Comparison of ENCODE assay signal across 11 mouse cellular contexts in the genomic region with DNA sequence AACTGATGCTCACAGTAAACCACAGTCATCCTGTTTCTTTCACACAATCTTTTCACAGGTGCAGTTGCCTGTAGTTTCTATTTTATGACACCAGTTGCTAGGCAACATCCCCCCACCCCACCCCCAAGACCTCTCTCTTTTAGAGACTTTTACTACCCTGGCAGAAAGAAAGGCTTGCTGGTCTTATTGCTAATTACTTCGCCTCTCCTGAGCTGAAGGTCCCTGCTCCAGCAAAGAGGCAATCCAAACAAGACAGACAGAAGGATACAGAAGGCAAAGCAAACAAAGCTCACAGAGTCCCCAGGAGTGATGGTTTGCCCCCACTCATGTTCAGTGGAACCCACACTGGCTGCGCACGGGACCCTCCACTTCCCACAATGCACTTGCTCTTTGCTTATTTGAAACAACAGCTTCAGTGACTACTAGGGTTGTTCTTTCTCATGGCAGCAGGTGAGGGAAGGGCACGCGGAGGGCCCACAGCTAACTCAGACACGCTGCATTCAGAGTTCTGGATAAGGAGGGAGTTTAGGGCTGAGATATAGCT.
DNase-seq lines count a peak whose midpoint lies in the region; ATAC-seq lines count a peak whose summit lies in the region.
"Had no signal": no experiment of that assay in that cellular context is flagged by ENCODE, and none has a peak within 500 bp of the region (broad histone marks: within the 10 kb centered on the region; RNA-seq: fewer than 3 reads in every experiment).

No protein-coding gene starts in this region.

- no peaks in the 10 kb centered on the region for H3K9me3 ChIP-seq in forebrain, embryonic 10.5 days
- H3K9me3 ChIP-seq in forebrain, embryonic 15.5 days, result no peaks in the 10 kb centered on the region
- no peaks in the 10 kb centered on the region for H3K9me3 ChIP-seq in neural tube, embryonic 11.5 days (ENCODE audit: control insufficient read depth, low read length)
- H3K9me3 ChIP-seq: liver, embryonic 15.5 days had no signal

- ATAC-seq in forebrain, embryonic 15.5 days (replicated peaks), result no peak
- no peak for ATAC-seq in neural tube, embryonic 11.5 days (ENCODE audit: insufficient read depth, low FRiP score, low TSS enrichment)
- ATAC-seq in megakaryocyte, adult 5-6 weeks (ENCODE audit: poor library complexity, severe bottlenecking), result peak; percentile 25; the same call in 1 of the 2 replicates

- no peaks in the 10 kb centered on the region for H3K27me3 ChIP-seq in forebrain, embryonic 10.5 days (ENCODE audit: poor library complexity, severe bottlenecking)
- no peaks in the 10 kb centered on the region for H3K27me3 ChIP-seq in forebrain, embryonic 15.5 days
- no peaks in the 10 kb centered on the region for H3K27me3 ChIP-seq in neural tube, embryonic 11.5 days (ENCODE audit: control insufficient read depth, insufficient read depth, low read length)
- H3K27me3 ChIP-seq: liver, embryonic 15.5 days had no signal

- H3K4me3 ChIP-seq in forebrain, embryonic 10.5 days, result no peak overlapping the region
- no peak overlapping the region for H3K4me3 ChIP-seq in forebrain, embryonic 15.5 days
- no peak overlapping the region for H3K4me3 ChIP-seq in neural tube, embryonic 11.5 days (ENCODE audit: low read depth, low read length)
- H3K4me3 ChIP-seq: liver, embryonic 15.5 days had no signal

- 68% methylated on average over 6 of the region's 6 CpGs for WGBS in forebrain, embryonic 10.5 days
- WGBS in forebrain, embryonic 15.5 days, result 33% methylated on average over 6 of the region's 6 CpGs
- 23% methylated on average over 6 of the region's 6 CpGs for WGBS in neural tube, embryonic 11.5 days

- peak overlapping the region; percentile 74 for H3K27ac ChIP-seq in forebrain, embryonic 10.5 days
- H3K27ac ChIP-seq in forebrain, embryonic 15.5 days (replicated peaks), result no peak overlapping the region
- no peak overlapping the region for H3K27ac ChIP-seq in neural tube, embryonic 11.5 days (ENCODE audit: low read depth, low read length)
- H3K27ac ChIP-seq: liver, embryonic 15.5 days had no signal

- DNase-seq in forebrain, embryonic 10.5 days (ENCODE audit: extremely low spot score, low spot score), result no peak
- no peak for DNase-seq in neural tube, embryonic 11.5 days (ENCODE audit: low spot score)
- no peak for DNase-seq in neural tube, embryonic 10.5 days (ENCODE audit: extremely low spot score, low spot score)
- no peak for DNase-seq in adrenal gland, adult (ENCODE audit: inconsistent age in 2 of 2, low spot score in 1 of 2)
- DNase-seq in cerebellum, adult 11 months, result no peak
- no peak for DNase-seq in ovary, postnatal 14 days (ENCODE audit: low spot score)
- DNase-seq: adrenal gland, adult 2 months; heart, postnatal 4 days had no signal

- no peak overlapping the region for H3K9ac ChIP-seq in forebrain, embryonic 15.5 days (replicated peaks)
- no peak overlapping the region for H3K9ac ChIP-seq in neural tube, embryonic 11.5 days (ENCODE audit: low read length)
- H3K9ac ChIP-seq: liver, embryonic 15.5 days had no signal

- peaks cover 21% of the 10 kb centered on the region for H3K4me1 ChIP-seq in forebrain, embryonic 10.5 days
- peaks cover 18% of the 10 kb centered on the region for H3K4me1 ChIP-seq in forebrain, embryonic 15.5 days
- peaks cover 6% of the 10 kb centered on the region for H3K4me1 ChIP-seq in neural tube, embryonic 11.5 days (ENCODE audit: control insufficient read depth, insufficient read depth, low read length)

- H3K4me2 ChIP-seq in forebrain, embryonic 15.5 days (replicated peaks), result no peak overlapping the region
- H3K4me2 ChIP-seq in neural tube, embryonic 11.5 days (ENCODE audit: low read depth), result 0 out of 2 replicates have a peak overlapping the region, but pooled peaks have one; percentile 19
- H3K4me2 ChIP-seq: liver, embryonic 15.5 days had no signal

- peaks cover 10% of the 10 kb centered on the region for H3K36me3 ChIP-seq in forebrain, embryonic 10.5 days (replicated peaks)
- no peaks in the 10 kb centered on the region for H3K36me3 ChIP-seq in forebrain, embryonic 15.5 days
- no peaks in the 10 kb centered on the region for H3K36me3 ChIP-seq in neural tube, embryonic 11.5 days (ENCODE audit: control insufficient read depth, insufficient read depth, low read length)
- H3K36me3 ChIP-seq: liver, embryonic 15.5 days had no signal
